Mouse (Mus musculus): Measurements from ENCODE around the gene Faah.
A peak's percentile ranks its signal among the peaks of the same experiment; 100 is the strongest.

Gene Faah

GRCm38 (mm10) chr4:116017902-116018746, at the start of gene Faah:
Faah (minus strand) TSS chr4:116017926.
- no peak for DNase-seq (ENCODE audit: low spot score)

GRCm38 (mm10) chr4:116063855-116064254, 46.1 kb upstream of the Faah start:
- DNase-seq (ENCODE audit: low spot score), result no peak

- DNase-seq (ENCODE audit: low spot score), result no peak
Observed at GRCm38 (mm10) chr4:116059012-116059726, 41.4 kb upstream of the Faah start.

- no peak for DNase-seq (ENCODE audit: low spot score)
Observed at GRCm38 (mm10) chr4:116057559-116057958, 39.8 kb upstream of the Faah start.

- peak; percentile 90 for DNase-seq (ENCODE audit: low spot score)
Observed at GRCm38 (mm10) chr4:116053399-116053961, 35.8 kb upstream of the Faah start, which contains the start of gene Nsun4. Nsun4 (minus strand) TSS chr4:116053876.

- peak; percentile 28 for DNase-seq (ENCODE audit: low spot score)
Observed at GRCm38 (mm10) chr4:116052526-116053293, 35.0 kb upstream of the Faah start.

GRCm38 (mm10) chr4:116049211-116049610, 31.5 kb upstream of the Faah start:
- DNase-seq (ENCODE audit: low spot score), result no peak

GRCm38 (mm10) chr4:116048130-116048920, 30.6 kb upstream of the Faah start:
- no peak for DNase-seq (ENCODE audit: low spot score)

GRCm38 (mm10) chr4:116047681-116048080, 30.0 kb upstream of the Faah start:
- no peak for DNase-seq (ENCODE audit: low spot score)

- DNase-seq (ENCODE audit: low spot score), result no peak
Observed at GRCm38 (mm10) chr4:116046604-116047003, 28.9 kb upstream of the Faah start.

GRCm38 (mm10) chr4:116042186-116042585, 24.5 kb upstream of the Faah start:
- no peak for DNase-seq (ENCODE audit: low spot score)

- DNase-seq (ENCODE audit: low spot score), result no peak
Observed at GRCm38 (mm10) chr4:116040466-116040865, 22.7 kb upstream of the Faah start.

GRCm38 (mm10) chr4:116033374-116033773, 15.6 kb upstream of the Faah start:
- no peak for DNase-seq (ENCODE audit: low spot score)

GRCm38 (mm10) chr4:116032906-116033305, 15.2 kb upstream of the Faah start:
- no peak for DNase-seq (ENCODE audit: low spot score)

- DNase-seq (ENCODE audit: low spot score), result no peak
Observed at GRCm38 (mm10) chr4:116017300-116017901, 325 bp downstream of the Faah start.

- DNase-seq (ENCODE audit: low spot score), result no peak
Observed at GRCm38 (mm10) chr4:116016862-116017299, 845 bp downstream of the Faah start.

- no peak for DNase-seq (ENCODE audit: low spot score)
Observed at GRCm38 (mm10) chr4:116016396-116016795, 1.3 kb downstream of the Faah start.

GRCm38 (mm10) chr4:116015996-116016395, 1.7 kb downstream of the Faah start:
- no peak for DNase-seq (ENCODE audit: low spot score)

GRCm38 (mm10) chr4:116015502-116015901, 2.2 kb downstream of the Faah start:
- DNase-seq (ENCODE audit: low spot score), result no peak

- DNase-seq (ENCODE audit: low spot score), result no peak
Observed at GRCm38 (mm10) chr4:116010186-116010585, 7.5 kb downstream of the Faah start.

- no peak for DNase-seq (ENCODE audit: low spot score)
Observed at GRCm38 (mm10) chr4:116001206-116001605, 16.5 kb downstream of the Faah start.
